Mouse (Mus musculus): ENCODE measurements around the gene Gm10964. TPM values are rescaled to one million over a fixed set of nuclear protein-coding genes. Genes with fewer than 3 reads are reported as not detected.
A peak's percentile ranks its signal among the peaks of the same experiment; 100 is the strongest.

Gm10964 gene
- polyA plus RNA-seq, 1 experiment from 2014 or later: not detected

GRCm38 (mm10) chr3:103714236-103714875, 24.8 kb upstream of the Gm10964 start:
- H3K4me3 ChIP-seq (ENCODE audit: low read depth, low read length): no peak overlapping the region
- peaks cover 21% of the 10 kb centered on the region for H3K4me1 ChIP-seq (ENCODE audit: control insufficient read depth, insufficient read depth, low read length)
- WGBS: 69% methylated on average over 7 of the region's 7 CpGs
- no peak for ATAC-seq (ENCODE audit: insufficient number of reproducible peaks, insufficient read depth, low FRiP score, low read depth)
- H3K4me2 ChIP-seq (replicated peaks; ENCODE audit: low read depth, low read length): no peak overlapping the region
- no peaks in the 10 kb centered on the region for H3K27me3 ChIP-seq (ENCODE audit: control insufficient read depth, insufficient read depth, low read length)
- no peaks in the 10 kb centered on the region for H3K9me3 ChIP-seq (ENCODE audit: control insufficient read depth, low read depth, low read length)
- H3K9ac ChIP-seq (replicated peaks; ENCODE audit: low read depth, low read length): no peak overlapping the region
- H3K36me3 ChIP-seq (ENCODE audit: control insufficient read depth, insufficient read depth, low read length): no peaks in the 10 kb centered on the region
- H3K27ac ChIP-seq (ENCODE audit: low read length): no peak overlapping the region

GRCm38 (mm10) chr3:103714942-103715341, 24.2 kb upstream of the Gm10964 start:
- 77% methylated on average over 8 of the region's 8 CpGs for WGBS

GRCm38 (mm10) chr3:103715762-103716693, 23.1 kb upstream of the Gm10964 start:
- H3K9me3 ChIP-seq (ENCODE audit: control insufficient read depth, low read depth, low read length): no peaks in the 10 kb centered on the region
- ATAC-seq (ENCODE audit: insufficient number of reproducible peaks, insufficient read depth, low FRiP score, low read depth): peak; percentile 62; the same call in 1 of the 2 replicates
- peak overlapping the region; percentile 82 for H3K27ac ChIP-seq (ENCODE audit: low read length)
- peaks cover 23% of the 10 kb centered on the region for H3K4me1 ChIP-seq (ENCODE audit: control insufficient read depth, insufficient read depth, low read length)
- WGBS: 35% methylated on average over 11 of the region's 11 CpGs
- no peaks in the 10 kb centered on the region for H3K36me3 ChIP-seq (ENCODE audit: control insufficient read depth, insufficient read depth, low read length)
- H3K27me3 ChIP-seq (ENCODE audit: control insufficient read depth, insufficient read depth, low read length): no peaks in the 10 kb centered on the region
- no peak overlapping the region for H3K4me3 ChIP-seq (ENCODE audit: low read depth, low read length)
- no peak overlapping the region for H3K4me2 ChIP-seq (replicated peaks; ENCODE audit: low read depth, low read length)
- no peak overlapping the region for H3K9ac ChIP-seq (replicated peaks; ENCODE audit: low read depth, low read length)

More at GRCm38 (mm10) chr3:103714942-103715341, 24.2 kb upstream of the Gm10964 start:
- no peak overlapping the region for H3K4me2 ChIP-seq (replicated peaks; ENCODE audit: low read depth, low read length)
- no peak for ATAC-seq (ENCODE audit: insufficient number of reproducible peaks, insufficient read depth, low FRiP score, low read depth)
- no peaks in the 10 kb centered on the region for H3K9me3 ChIP-seq (ENCODE audit: control insufficient read depth, low read depth, low read length)
- peaks cover 23% of the 10 kb centered on the region for H3K4me1 ChIP-seq (ENCODE audit: control insufficient read depth, insufficient read depth, low read length)
- H3K9ac ChIP-seq (replicated peaks; ENCODE audit: low read depth, low read length): no peak overlapping the region
- H3K27ac ChIP-seq (ENCODE audit: low read length): no peak overlapping the region
- H3K27me3 ChIP-seq (ENCODE audit: control insufficient read depth, insufficient read depth, low read length): no peaks in the 10 kb centered on the region
- H3K36me3 ChIP-seq (ENCODE audit: control insufficient read depth, insufficient read depth, low read length): no peaks in the 10 kb centered on the region
- H3K4me3 ChIP-seq (ENCODE audit: low read depth, low read length): no peak overlapping the region

- 0 out of 2 replicates have a peak, but pooled peaks have one; percentile 26 for ATAC-seq (ENCODE audit: insufficient number of reproducible peaks, insufficient read depth, low FRiP score, low read depth)
- WGBS: 43% methylated on average over 15 of the region's 15 CpGs
- H3K27ac ChIP-seq (ENCODE audit: low read length): peak overlapping the region; percentile 82; the same call in 1 of the 2 replicates
- peaks cover 23% of the 10 kb centered on the region for H3K4me1 ChIP-seq (ENCODE audit: control insufficient read depth, insufficient read depth, low read length)
- H3K27me3 ChIP-seq (ENCODE audit: control insufficient read depth, insufficient read depth, low read length): no peaks in the 10 kb centered on the region
- H3K9ac ChIP-seq (replicated peaks; ENCODE audit: low read depth, low read length): no peak overlapping the region
- H3K36me3 ChIP-seq (ENCODE audit: control insufficient read depth, insufficient read depth, low read length): no peaks in the 10 kb centered on the region
- no peak overlapping the region for H3K4me2 ChIP-seq (replicated peaks; ENCODE audit: low read depth, low read length)
- no peaks in the 10 kb centered on the region for H3K9me3 ChIP-seq (ENCODE audit: control insufficient read depth, low read depth, low read length)
- no peak overlapping the region for H3K4me3 ChIP-seq (ENCODE audit: low read depth, low read length)
These were observed 22.1 kb upstream of the Gm10964 start for GRCm38 (mm10) chr3:103716774-103717760.

GRCm38 (mm10) chr3:103718728-103719127, 20.4 kb upstream of the Gm10964 start:
- no peaks in the 10 kb centered on the region for H3K9me3 ChIP-seq (ENCODE audit: control insufficient read depth, low read depth, low read length)
- no peak overlapping the region for H3K4me2 ChIP-seq (replicated peaks; ENCODE audit: low read depth, low read length)
- no peak for ATAC-seq (ENCODE audit: insufficient number of reproducible peaks, insufficient read depth, low FRiP score, low read depth)
- H3K4me1 ChIP-seq (ENCODE audit: control insufficient read depth, insufficient read depth, low read length): peaks cover 23% of the 10 kb centered on the region
- H3K36me3 ChIP-seq (ENCODE audit: control insufficient read depth, insufficient read depth, low read length): no peaks in the 10 kb centered on the region
- no peak overlapping the region for H3K27ac ChIP-seq (ENCODE audit: low read length)
- H3K4me3 ChIP-seq (ENCODE audit: low read depth, low read length): no peak overlapping the region
- H3K9ac ChIP-seq (replicated peaks; ENCODE audit: low read depth, low read length): no peak overlapping the region
- H3K27me3 ChIP-seq (ENCODE audit: control insufficient read depth, insufficient read depth, low read length): no peaks in the 10 kb centered on the region
- 73% methylated on average over 4 of the region's 4 CpGs for WGBS

- H3K4me2 ChIP-seq (replicated peaks; ENCODE audit: low read depth, low read length): no peak overlapping the region
- H3K27ac ChIP-seq (ENCODE audit: low read length): no peak overlapping the region
- H3K4me3 ChIP-seq (ENCODE audit: low read depth, low read length): no peak overlapping the region
- ATAC-seq (ENCODE audit: insufficient number of reproducible peaks, insufficient read depth, low FRiP score, low read depth): no peak
- no peaks in the 10 kb centered on the region for H3K27me3 ChIP-seq (ENCODE audit: control insufficient read depth, insufficient read depth, low read length)
- WGBS: 60% methylated on average over 3 of the region's 3 CpGs
- H3K9ac ChIP-seq (replicated peaks; ENCODE audit: low read depth, low read length): no peak overlapping the region
- H3K9me3 ChIP-seq (ENCODE audit: control insufficient read depth, low read depth, low read length): no peaks in the 10 kb centered on the region
- no peaks in the 10 kb centered on the region for H3K36me3 ChIP-seq (ENCODE audit: control insufficient read depth, insufficient read depth, low read length)
- peaks cover 4% of the 10 kb centered on the region; the same call in 1 of the 2 replicates for H3K4me1 ChIP-seq (ENCODE audit: control insufficient read depth, insufficient read depth, low read length)
These were observed 15.0 kb upstream of the Gm10964 start for GRCm38 (mm10) chr3:103724137-103724536.

GRCm38 (mm10) chr3:103726642-103727041, 12.5 kb upstream of the Gm10964 start:
- Histone ChIP-seq H3K9ac (replicated peaks; ENCODE audit: low read depth, low read length) (no peak overlapping the region), H3K27ac (ENCODE audit: low read length) (no peak overlapping the region), H3K27me3 (ENCODE audit: control insufficient read depth, insufficient read depth, low read length) (no peaks in the 10 kb centered on the region), H3K4me3 (ENCODE audit: low read depth, low read length) (no peak overlapping the region), H3K4me2 (replicated peaks; ENCODE audit: low read depth, low read length) (no peak overlapping the region), H3K4me1 (ENCODE audit: control insufficient read depth, insufficient read depth, low read length) (no peaks in the 10 kb centered on the region), H3K36me3 (ENCODE audit: control insufficient read depth, insufficient read depth, low read length) (no peaks in the 10 kb centered on the region), H3K9me3 (ENCODE audit: control insufficient read depth, low read depth, low read length) (no peaks in the 10 kb centered on the region)
- no peak for ATAC-seq (ENCODE audit: insufficient number of reproducible peaks, insufficient read depth, low FRiP score, low read depth)
- 56% methylated on average over 3 of the region's 3 CpGs for WGBS
